Mouse (Mus musculus) lung, adult 2 months (tissue): ENCODE measurements at regions not wholly inside any gene's neighbourhood (a gene's known extent, or its start where the extent isn't known, plus 50 kb on each side); places are given as distances from the start of the nearest gene placed in this dataset.

Experiments used
- DNase-seq: peaks from one replicate; pipeline ENCODE4 v3.0.0; 2022
- H3K4me1 ChIP-seq: fragments of 200-500 bp; 2 replicates; pipeline ENCODE4 v1.6.1; 2011; ENCODE audit warnings: low read length; ENCODE audit not compliant: control insufficient read depth, insufficient read depth
- H3K4me3 ChIP-seq: fragments of 200-500 bp; replicated peaks from 2 replicates; pipeline ENCODE3; 2011; ENCODE audit warnings: low read depth, mild to moderate bottlenecking, control low read depth, low read length; ENCODE audit errors: extremely low read depth
- CTCF ChIP-seq: fragments of 200-500 bp; IDR thresholded peaks from 2 replicates; pipeline ENCODE4 v1.5.1; 2011; ENCODE audit warnings: mild to moderate bottlenecking, low read length, control low read depth; ENCODE audit not compliant: insufficient read depth
- POLR2A ChIP-seq: fragments of 200-500 bp; IDR thresholded peaks from 2 replicates; pipeline ENCODE4 v1.6.1; 2011; ENCODE audit warnings: low read depth, mild to moderate bottlenecking, control low read depth, low read length, borderline replicate concordance; ENCODE audit errors: extremely low read depth
- WGBS: fragments of 180-500 bp; shearing (Covaris S2); methylation state at CpG from one replicate; pipeline ENCODE4 v1.1.7; 2018; 5-methylcytosine and 5-hydroxymethylcytosine counted together

DNA sequence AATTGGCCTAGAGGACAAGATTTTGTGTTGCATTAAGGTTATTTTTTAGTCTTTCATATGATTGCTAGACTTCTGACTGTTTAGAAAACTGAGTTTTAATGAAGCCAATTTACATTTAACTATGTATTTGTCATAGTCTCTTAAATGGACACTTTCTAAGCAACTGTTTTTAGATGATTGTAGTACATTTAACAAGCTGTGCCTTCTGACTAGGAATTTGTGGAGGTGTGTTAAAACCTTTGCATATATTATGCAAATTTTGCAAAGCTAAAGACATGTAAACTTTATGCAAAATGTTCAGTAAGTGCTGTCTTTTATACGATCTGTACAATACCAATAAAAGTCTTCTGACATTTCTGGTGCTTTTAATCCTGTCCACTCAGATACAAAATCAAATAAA is 171.9 kb downstream of the 4930544G11Rik start:
- Histone ChIP-seq H3K4me1 (no peaks in the 10 kb centered on the region), H3K4me3 (no peak overlapping the region)
- no peak for DNase-seq
- no peak for TF ChIP-seq POLR2A
- TF ChIP-seq CTCF = no peak
- WGBS = 69% methylated on average over 1 of the region's 1 CpGs

- H3K4me3 ChIP-seq = no peak overlapping the region
- no peaks in the 10 kb centered on the region for H3K4me1 ChIP-seq
- TF ChIP-seq POLR2A (no peak), CTCF (no peak)
- 82% methylated on average over 3 of the region's 3 CpGs for WGBS
- no peak for DNase-seq
These were observed 199.4 kb downstream of the 4930544G11Rik start for GRCm38 (mm10) chr6:66151786-66152185.

DNA sequence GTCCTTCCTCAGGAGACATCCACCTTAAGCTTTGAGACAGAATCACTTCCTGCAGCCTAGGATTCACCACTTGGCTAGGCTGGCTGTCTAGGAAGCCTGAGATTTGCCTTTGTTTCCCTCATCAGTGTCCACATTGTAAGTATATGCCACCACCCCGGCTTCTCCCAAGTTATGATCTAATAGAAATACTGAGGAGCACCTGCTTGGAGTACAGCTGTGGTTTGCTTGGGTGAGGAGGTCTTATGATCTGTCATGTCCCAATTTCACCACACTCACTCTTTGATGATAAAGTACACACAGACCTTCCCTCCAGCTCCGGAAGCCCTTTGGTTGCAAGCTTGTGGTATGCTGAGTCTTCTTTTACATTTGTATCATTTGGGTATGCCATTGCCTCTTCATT is 202.4 kb downstream of the 4930544G11Rik start:
- Histone ChIP-seq H3K4me3 (no peak overlapping the region), H3K4me1 (no peaks in the 10 kb centered on the region)
- WGBS = 72% methylated on average over 2 of the region's 2 CpGs
- no peak for TF ChIP-seq CTCF
- TF ChIP-seq POLR2A = no peak
- no peak for DNase-seq

DNA sequence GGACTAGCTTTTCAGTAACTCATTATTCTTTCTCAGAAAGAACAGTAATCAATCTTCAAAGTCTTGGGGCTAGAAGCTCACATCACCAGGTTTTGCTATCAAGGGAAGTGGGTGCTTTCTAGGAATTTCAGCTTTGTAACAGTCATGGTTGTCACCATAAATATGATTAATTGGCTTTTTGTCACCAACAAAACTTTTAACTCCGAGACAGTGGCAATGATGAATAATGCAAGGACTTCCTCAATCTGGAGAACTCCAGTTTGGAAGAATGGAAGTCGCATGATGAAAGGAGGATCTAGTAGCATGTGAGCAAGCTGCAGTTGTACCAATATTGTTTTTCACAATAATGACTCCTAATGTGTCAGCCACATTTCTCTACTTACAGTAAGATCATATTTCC is 208.4 kb downstream of the 4930544G11Rik start:
- no peak for TF ChIP-seq CTCF
- no peak for TF ChIP-seq POLR2A
- DNase-seq = no peak
- 45% methylated on average over 2 of the region's 2 CpGs for WGBS
- Histone ChIP-seq H3K4me1 (no peaks in the 10 kb centered on the region), H3K4me3 (no peak overlapping the region)

DNA sequence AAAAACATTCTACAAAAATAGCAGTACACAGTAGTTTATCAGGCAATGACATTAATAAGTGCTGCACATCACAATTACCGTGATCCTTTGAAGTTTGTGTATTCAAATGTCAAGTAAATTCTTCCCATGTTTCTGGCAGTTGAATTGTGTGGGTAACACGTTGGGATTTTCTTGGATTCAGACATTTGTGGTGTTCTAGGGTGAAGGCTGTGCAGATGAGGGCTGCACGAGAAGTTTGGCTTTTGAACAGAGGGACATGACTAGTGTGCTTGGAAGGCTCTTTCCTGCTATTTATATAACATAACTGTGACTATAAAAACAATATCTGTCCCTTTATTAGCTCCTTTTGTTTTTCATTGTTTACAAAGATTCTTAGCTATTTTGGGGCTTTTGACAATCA is 216.5 kb downstream of the 4930544G11Rik start:
- no peaks in the 10 kb centered on the region for H3K4me1 ChIP-seq
- WGBS = 33% methylated on average over 3 of the region's 3 CpGs
- H3K4me3 ChIP-seq = no peak overlapping the region
- no peak for DNase-seq
- TF ChIP-seq POLR2A (no peak), CTCF (no peak)

DNA sequence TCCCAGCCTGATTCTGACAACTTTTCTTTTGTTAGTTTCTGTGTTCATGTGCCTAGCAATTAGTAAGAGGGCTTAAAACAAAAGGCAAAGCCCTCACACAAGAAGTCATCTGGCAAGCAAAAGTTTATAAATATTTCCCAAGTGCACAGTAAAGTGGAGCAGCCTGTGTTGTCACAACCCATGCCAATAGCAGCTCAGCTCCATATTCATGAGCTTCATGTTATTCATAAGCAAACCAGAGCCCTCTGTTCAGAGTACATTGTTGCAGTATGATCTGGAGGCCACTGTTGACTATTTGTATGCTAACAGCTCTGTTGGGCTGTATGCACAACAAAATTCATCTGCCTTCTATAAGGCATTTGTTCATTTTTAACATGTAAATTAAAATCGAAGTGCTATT is 245.6 kb downstream of the 4930544G11Rik start:
- no peak for DNase-seq
- 63% methylated on average over 1 of the region's 1 CpGs for WGBS
- no peak overlapping the region for H3K4me3 ChIP-seq
- no peaks in the 10 kb centered on the region for H3K4me1 ChIP-seq
- no peak for TF ChIP-seq CTCF
- TF ChIP-seq POLR2A = no peak

DNA sequence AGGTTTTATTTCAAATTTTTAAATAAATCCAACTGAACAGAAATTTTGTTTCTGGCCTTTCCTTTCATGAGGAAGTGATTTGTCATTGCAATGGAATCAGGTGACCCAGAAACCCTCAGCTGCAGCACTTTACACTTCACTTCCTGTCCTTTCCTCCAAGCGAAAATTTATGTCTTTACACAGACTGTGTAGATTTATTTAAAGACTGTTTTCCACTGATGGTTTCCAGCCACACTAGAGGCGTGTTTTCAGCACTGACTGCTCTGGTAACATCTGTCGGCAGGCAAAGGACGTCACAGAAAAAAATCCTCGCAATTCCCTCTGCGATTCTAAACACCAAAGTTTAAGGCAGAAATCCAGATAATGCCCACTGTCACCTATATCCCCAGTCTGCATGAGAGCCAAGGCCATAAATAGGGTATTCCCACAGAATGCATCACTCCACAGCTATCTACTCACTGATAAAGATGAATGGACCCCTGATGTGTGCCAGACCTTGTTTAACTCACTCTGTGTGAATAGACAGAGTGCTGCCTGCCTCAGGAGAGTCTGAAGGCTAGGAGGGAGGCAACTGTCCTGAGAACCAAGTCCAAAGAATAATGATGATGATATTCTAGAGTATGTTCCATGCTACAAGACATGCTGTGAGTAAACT is 247.9 kb downstream of the 4930544G11Rik start:
- WGBS = 21% methylated on average over 6 of the region's 6 CpGs
- DNase-seq = no peak
- Histone ChIP-seq H3K4me1 (no peaks in the 10 kb centered on the region), H3K4me3 (no peak overlapping the region)
- no peak for TF ChIP-seq POLR2A

DNA sequence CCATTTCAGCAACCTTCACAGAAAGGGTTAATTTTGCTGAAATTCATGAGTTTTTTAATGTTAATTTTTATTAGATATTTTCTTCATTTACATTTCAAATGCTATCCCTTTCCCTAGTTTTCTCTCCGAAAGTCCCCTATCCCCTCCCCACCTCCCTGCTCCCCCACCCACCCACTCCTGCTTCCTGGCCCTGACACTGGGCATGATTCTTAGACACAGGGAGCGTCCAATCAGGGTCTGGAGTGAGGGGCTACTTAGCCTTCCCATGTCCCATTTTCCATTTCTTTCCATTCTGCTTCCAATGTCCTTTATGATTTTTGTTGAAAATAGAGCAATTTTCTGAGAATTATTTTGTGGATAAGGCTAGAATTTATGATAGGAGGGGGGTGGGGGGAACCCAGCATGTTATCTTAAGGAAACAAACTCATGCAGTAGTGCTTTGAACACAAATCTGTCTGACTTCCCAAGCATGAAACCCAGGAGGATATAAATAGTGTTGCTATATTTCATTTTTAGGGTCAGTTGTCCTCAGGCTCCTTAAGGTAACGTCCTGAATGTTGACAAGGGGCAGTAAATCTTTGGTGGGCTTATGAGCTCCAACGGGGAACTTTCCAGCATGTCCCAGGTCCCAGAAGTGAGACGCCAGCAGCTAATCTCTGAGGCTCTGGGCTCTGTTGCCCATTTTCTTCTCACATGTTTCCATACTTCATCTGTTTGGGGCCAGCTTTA is 254.0 kb downstream of the 4930544G11Rik start:
- WGBS = 63% methylated on average over 5 of the region's 5 CpGs
- H3K4me3 ChIP-seq = no peak overlapping the region
- TF ChIP-seq CTCF (no peak), POLR2A (no peak)
- no peaks in the 10 kb centered on the region for H3K4me1 ChIP-seq
- DNase-seq = no peak

- 41% methylated on average over 2 of the region's 2 CpGs for WGBS
- TF ChIP-seq POLR2A = no peak
- no peak for TF ChIP-seq CTCF
- Histone ChIP-seq H3K4me3 (no peak overlapping the region), H3K4me1 (no peaks in the 10 kb centered on the region)
- no peak for DNase-seq
These were observed 265.1 kb downstream of the 4930544G11Rik start for GRCm38 (mm10) chr6:66217543-66217942.

DNA sequence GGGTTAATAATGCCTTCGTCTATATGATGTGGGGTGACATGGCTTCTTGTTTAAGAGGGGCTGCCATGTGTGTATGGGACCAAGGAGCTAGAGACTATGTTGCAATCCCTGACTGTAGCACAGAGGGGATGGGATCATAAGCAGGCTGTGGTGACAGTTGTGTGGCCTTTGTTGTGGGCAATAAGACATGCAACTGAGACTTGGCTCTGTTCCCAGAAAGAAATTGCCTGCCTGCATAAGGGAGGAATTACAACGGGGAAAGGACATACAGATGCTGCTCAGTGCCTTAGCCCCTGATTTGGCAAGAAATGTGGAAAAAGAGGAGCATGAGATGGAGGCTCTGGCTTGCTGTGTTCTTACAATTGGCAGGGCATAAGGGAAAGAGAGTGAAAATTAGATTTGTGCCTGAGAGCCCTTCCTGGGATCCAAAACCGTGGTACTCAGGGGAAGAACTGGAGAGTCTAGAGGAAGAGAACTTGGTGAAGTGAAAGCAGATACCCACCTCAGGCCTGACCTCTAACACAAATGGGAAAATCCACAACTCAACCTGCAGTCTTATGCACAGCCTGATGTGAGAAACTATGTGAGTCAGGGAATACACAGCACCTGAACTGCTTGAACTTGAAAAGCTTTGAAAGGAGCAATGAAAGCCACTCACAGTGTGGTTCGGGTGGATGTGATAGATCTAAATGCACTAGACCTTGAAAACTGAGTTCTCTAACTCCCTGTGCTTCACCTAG is 271.9 kb downstream of the 4930544G11Rik start:
- DNase-seq = no peak
- no peak for TF ChIP-seq POLR2A
- TF ChIP-seq CTCF = no peak
- H3K4me1 ChIP-seq = no peaks in the 10 kb centered on the region
- no peak overlapping the region for H3K4me3 ChIP-seq
- WGBS = 52% methylated on average over 4 of the region's 4 CpGs
